Comparison of ENCODE assay signal across 20 mouse cellular contexts in the genomic region with DNA sequence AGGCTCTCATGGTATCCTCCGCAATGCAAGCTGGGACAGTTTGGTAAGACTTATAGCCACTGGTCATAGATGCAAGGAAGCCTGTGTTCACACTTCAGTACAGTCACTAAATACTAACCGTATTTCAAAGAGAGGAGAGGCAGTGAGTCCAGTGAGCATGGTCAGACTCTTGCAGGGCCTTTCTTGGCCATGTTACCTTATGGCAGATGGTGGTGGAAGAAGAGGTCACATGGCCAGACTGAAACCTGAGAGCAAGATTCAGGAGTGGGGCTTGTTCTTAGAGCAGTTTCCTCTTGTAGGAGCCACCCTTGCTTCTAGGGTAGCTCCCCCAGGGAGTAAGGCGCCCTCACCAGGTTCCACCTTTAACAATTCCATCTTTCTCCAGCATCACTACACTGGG.
A peak's percentile ranks its signal among the peaks of the same experiment; 100 is the strongest.
DNase-seq lines count a peak whose midpoint lies in the region; TF ChIP-seq lines count a peak whose summit lies in the region.
"Had no signal": no experiment of that assay in that cellular context is flagged by ENCODE, and none has a peak within 500 bp of the region (broad histone marks: within the 10 kb centered on the region; RNA-seq: fewer than 3 reads in every experiment).

No protein-coding gene starts in this region.

- TF ChIP-seq POLR2A in cerebellum, adult 2 months (IDR thresholded peaks at IDR 0.05; ENCODE audit: borderline replicate concordance, insufficient read depth, low read length): no peak

- DNase-seq in cerebellum, adult 2 months: peak; percentile 11 to 39
- DNase-seq in cerebellum, adult 11 months: no peak
- DNase-seq in heart, adult 11 months: peak; percentile 40
- DNase-seq in heart, postnatal 36 days: no peak
- peak; percentile 41 to 75 for DNase-seq in cerebellum, postnatal 14 days
- DNase-seq in cerebellum, postnatal 36 days: peak; percentile 9 to 15
- no peak for DNase-seq in right cerebral cortex, postnatal 10 days (ENCODE audit: low spot score in 2 of 2)
- DNase-seq: adrenal gland, adult 2 months; adrenal gland, postnatal 14 days; forebrain, postnatal 0 days; gastrocnemius, adult 2 months; gastrocnemius, postnatal 14 days; heart, adult 18-20 months; kidney, adult 11 months; kidney, adult 8-10 months had no signal

- no peaks in the 10 kb centered on the region for H3K27me3 ChIP-seq in cerebellum, adult 2 months (ENCODE audit: control insufficient read depth, insufficient read depth, low read length)
- H3K27me3 ChIP-seq: hindbrain, embryonic 13.5 days; intestine, embryonic 15.5 days had no signal

- no peak overlapping the region for H3K4me3 ChIP-seq in cerebellum, adult 2 months (replicated peaks; ENCODE audit: insufficient read depth, low read depth, low read length)
- H3K4me3 ChIP-seq: forebrain, embryonic 10.5 days; gastrocnemius, adult 2 months; heart, embryonic 13.5 days; hindbrain, embryonic 10.5 days; hindbrain, embryonic 13.5 days; intestine, embryonic 15.5 days had no signal

- no peaks in the 10 kb centered on the region for H3K4me1 ChIP-seq in cerebellum, adult 2 months (ENCODE audit: control insufficient read depth, insufficient read depth, low read length)
- H3K4me1 ChIP-seq: forebrain, embryonic 10.5 days; heart, embryonic 13.5 days; hindbrain, embryonic 10.5 days; hindbrain, embryonic 13.5 days; intestine, embryonic 15.5 days had no signal

- intact Hi-C loops in heart, postnatal 36 days (cut with DNase I): no loop called here

- WGBS in cerebellum, adult 2 months: 68% methylated on average over 3 of the region's 3 CpGs

- no peak for TF ChIP-seq CTCF in cerebellum, adult 2 months (IDR thresholded peaks at IDR 0.05; ENCODE audit: borderline replicate concordance, insufficient read depth, low read depth, low read length)

- H3K27ac ChIP-seq in cerebellum, adult 2 months (ENCODE audit: insufficient read depth, low read length): no peak overlapping the region
- H3K27ac ChIP-seq: forebrain, embryonic 10.5 days; gastrocnemius, adult 2 months; heart, embryonic 13.5 days; hindbrain, embryonic 10.5 days; hindbrain, embryonic 13.5 days; intestine, embryonic 15.5 days had no signal

Comparison
In these comparisons a context has a peak if more than half of its experiments do, and no peak if none do; other contexts are left out.
1. DNase-seq: peak in cerebellum, adult 2 months (2 of 2), heart, adult 11 months (single experiment), cerebellum, postnatal 14 days (2 of 2) and cerebellum, postnatal 36 days (2 of 2); none in cerebellum, adult 11 months (single experiment), heart, postnatal 36 days (0 of 2) and right cerebral cortex, postnatal 10 days (0 of 2).